Comparison of ENCODE assay signal across 29 mouse cellular contexts in the genomic region with DNA sequence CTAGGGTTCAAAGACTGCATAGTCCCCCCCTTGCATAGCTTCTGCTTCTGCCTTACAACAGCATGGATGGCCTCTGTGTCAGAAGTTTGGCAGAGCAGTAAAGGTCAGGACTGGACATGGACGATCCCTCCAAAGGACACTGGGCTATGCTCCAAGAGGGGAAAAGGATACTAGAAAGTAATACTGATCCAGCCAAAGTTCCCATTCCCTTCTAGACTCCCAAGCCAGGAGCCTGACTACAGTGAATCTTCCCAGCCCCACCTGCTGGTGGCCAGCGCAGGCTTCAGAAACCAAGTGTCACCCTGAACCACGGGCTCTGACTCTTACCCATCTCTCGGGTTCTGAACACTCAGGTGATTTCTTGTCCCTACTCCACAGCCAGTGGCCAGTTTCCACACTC. TPM values are rescaled to one million over a fixed set of nuclear protein-coding genes. Genes with fewer than 3 reads are reported as not detected.
DNase-seq lines count a peak whose midpoint lies in the region; ATAC-seq lines count a peak whose summit lies in the region.
"Had no signal": no experiment of that assay in that cellular context is flagged by ENCODE, and none has a peak within 500 bp of the region (broad histone marks: within the 10 kb centered on the region; RNA-seq: fewer than 3 reads in every experiment).

No protein-coding gene starts in this region.

- H3K36me3 ChIP-seq in kidney, embryonic 16.5 days (ENCODE audit: insufficient read depth, low read length), result no peaks in the 10 kb centered on the region
- H3K36me3 ChIP-seq: forebrain, embryonic 12.5 days; hindbrain, embryonic 12.5 days; limb, embryonic 15.5 days; midbrain, embryonic 15.5 days had no signal

- H3K27ac ChIP-seq in kidney, embryonic 16.5 days (ENCODE audit: low read length), result no peak overlapping the region
- H3K27ac ChIP-seq: forebrain, embryonic 12.5 days; hindbrain, embryonic 12.5 days; left cerebral cortex, adult 2 months; limb, embryonic 15.5 days; midbrain, embryonic 15.5 days had no signal

- DNase-seq in gastrocnemius, adult 18-20 months (ENCODE audit: low spot score), result peak; percentile 84
- no peak for DNase-seq in gastrocnemius, postnatal 4 days (ENCODE audit: low spot score in 2 of 2)
- peak; percentile 15 for DNase-seq in kidney, adult 18-20 months
- peak; percentile 27 for DNase-seq in testis, postnatal 10 days (ENCODE audit: low spot score)
- no peak for DNase-seq in testis, postnatal 14 days (ENCODE audit: low spot score)
- no peak for DNase-seq in cerebellum, postnatal 25 days
- no peak for DNase-seq in cerebellum, postnatal 14 days
- DNase-seq: adrenal gland, adult 8-10 months; cerebellum, adult 8-10 months; kidney, postnatal 4 days; layer of hippocampus, adult 9-11 months; lung, postnatal 14 days; thymus, postnatal 25 days had no signal

- WGBS in kidney, embryonic 16.5 days, result 72% methylated on average over 4 of the region's 4 CpGs

- no peaks in the 10 kb centered on the region for H3K9me3 ChIP-seq in kidney, embryonic 16.5 days (ENCODE audit: low read length)
- H3K9me3 ChIP-seq: forebrain, embryonic 12.5 days; hindbrain, embryonic 12.5 days; limb, embryonic 15.5 days; megakaryocyte, embryonic 14.5 days; midbrain, embryonic 15.5 days had no signal

- no peak overlapping the region for H3K4me2 ChIP-seq in kidney, embryonic 16.5 days (replicated peaks; ENCODE audit: low read depth, low read length)
- H3K4me2 ChIP-seq: forebrain, embryonic 12.5 days; hindbrain, embryonic 12.5 days; limb, embryonic 15.5 days; midbrain, embryonic 15.5 days had no signal

- no peak overlapping the region for H3K9ac ChIP-seq in kidney, embryonic 16.5 days (replicated peaks; ENCODE audit: low read length)
- H3K9ac ChIP-seq: forebrain, embryonic 12.5 days; hindbrain, embryonic 12.5 days; limb, embryonic 15.5 days; midbrain, embryonic 15.5 days had no signal

- ATAC-seq in kidney, embryonic 16.5 days (ENCODE audit: low FRiP score, low TSS enrichment), result no peak
- ATAC-seq: midbrain, embryonic 15.5 days had no signal

- H3K27me3 ChIP-seq in kidney, embryonic 16.5 days (ENCODE audit: insufficient read depth, low read length), result peaks cover 12% of the 10 kb centered on the region; the same call in 1 of the 2 replicates
- H3K27me3 ChIP-seq: hindbrain, embryonic 12.5 days; midbrain, embryonic 15.5 days had no signal

- no peak overlapping the region for H3K4me3 ChIP-seq in kidney, embryonic 16.5 days (ENCODE audit: low read length)
- H3K4me3 ChIP-seq: forebrain, embryonic 12.5 days; hindbrain, embryonic 12.5 days; left cerebral cortex, adult 2 months; limb, embryonic 15.5 days; megakaryocyte, embryonic 14.5 days; midbrain, embryonic 15.5 days; myocyte had no signal

- H3K4me1 ChIP-seq in kidney, embryonic 16.5 days (ENCODE audit: insufficient read depth, low read length), result peaks cover 12% of the 10 kb centered on the region
- H3K4me1 ChIP-seq: midbrain, embryonic 15.5 days had no signal

RNA-seq across cellular contexts. Expression of a gene that starts 39.9 kb away (rescaled TPM):
- not detected for total RNA-seq in gastrocnemius, adult 18-20 months (2021)
- total RNA-seq in gastrocnemius, postnatal 4 days (2021), result not detected
- not detected in 2 replicates for polyA plus RNA-seq in kidney, embryonic 16.5 days (2015; fragmentation: Nextera tagmentation; extraction: Ambion mirVana)
- total RNA-seq: adrenal gland, adult 8-10 months; granulocyte monocyte progenitor cell, adult 5-6 weeks; heart, postnatal 10 days; left cerebral cortex, adult 2 months had no signal
- polyA plus RNA-seq: cortical plate, adult 2 months; embryonic facial prominence, embryonic 11.5 days; forebrain, embryonic 12.5 days; hindbrain, embryonic 12.5 days; limb, embryonic 15.5 days; liver, embryonic 16.5 days; midbrain, embryonic 15.5 days; myocyte; neural tube, embryonic 14.5 days; spleen, adult 2 months; stomach, embryonic 16.5 days had no signal

Comparison
In these comparisons a context has a peak if more than half of its experiments do, and no peak if none do; other contexts are left out.
1. DNase-seq: peak in gastrocnemius, adult 18-20 months (single experiment), kidney, adult 18-20 months (single experiment) and testis, postnatal 10 days (single experiment); none in gastrocnemius, postnatal 4 days (0 of 2), testis, postnatal 14 days (single experiment), cerebellum, postnatal 25 days (0 of 2) and cerebellum, postnatal 14 days (0 of 2).